Mouse (Mus musculus) 3T3-L1 (cell line): ENCODE results near the gene Hnrnpm.

Experiments used
- DNase-seq: peaks from one replicate; pipeline ENCODE4 v3.0.0-alpha.2; 2015; ENCODE audit warnings: low read depth, low spot score

The Hnrnpm gene

GRCm38 (mm10) chr17:33597271-33597670 lies 89.4 kb downstream of the Hnrnpm start:
- DNase-seq: peak; percentile 7
